Comparison of ENCODE assay signal across 19 mouse cellular contexts in the genomic region with DNA sequence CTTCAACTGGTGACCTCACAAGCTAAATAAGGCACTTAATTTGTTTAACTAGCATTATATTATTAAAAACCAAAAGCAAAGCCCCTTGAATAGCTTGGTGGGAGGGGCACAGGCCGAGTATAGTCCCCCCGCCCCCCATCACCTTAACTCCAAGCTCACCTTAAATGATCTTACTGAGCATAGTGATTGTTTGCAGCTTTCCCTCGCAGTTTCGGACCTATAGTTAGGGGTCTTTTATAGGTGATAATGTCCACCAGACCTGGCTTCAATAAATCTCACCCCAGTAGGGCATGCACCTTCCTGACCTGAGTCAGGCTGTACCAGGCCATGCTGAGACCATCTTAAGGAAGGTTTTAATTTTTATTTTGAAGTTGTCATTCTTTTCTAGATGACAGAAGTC. TPM values are rescaled to one million over a fixed set of nuclear protein-coding genes. Genes with fewer than 3 reads are reported as not detected.
"Had no signal": no experiment of that assay in that cellular context is flagged by ENCODE, and none has a peak within 500 bp of the region (broad histone marks: within the 10 kb centered on the region; RNA-seq: fewer than 3 reads in every experiment).

No protein-coding gene starts in this region.

- H3K27ac ChIP-seq: midbrain, embryonic 10.5 days; midbrain, embryonic 12.5 days; neural tube, embryonic 13.5 days; neural tube, embryonic 15.5 days had no signal

- ATAC-seq: midbrain, embryonic 16.5 days had no signal

- DNase-seq: lung, embryonic 14.5 days; lung, postnatal 10 days; lung, postnatal 4 days; midbrain, embryonic 14.5 days; retina, postnatal 1 day; right cerebral cortex, adult 18-20 months; right cerebral cortex, postnatal 25 days; right cerebral cortex, postnatal 4 days; spleen, adult 18-20 months; thymus, adult 18-20 months; thymus, postnatal 14 days; thymus, postnatal 36 days had no signal

- H3K9ac ChIP-seq: lung, embryonic 14.5 days; midbrain, embryonic 12.5 days; neural tube, embryonic 13.5 days; neural tube, embryonic 15.5 days had no signal

- H3K4me1 ChIP-seq: midbrain, embryonic 12.5 days; neural tube, embryonic 13.5 days; neural tube, embryonic 15.5 days had no signal

- H3K4me2 ChIP-seq: lung, embryonic 14.5 days; midbrain, embryonic 12.5 days; neural tube, embryonic 13.5 days; neural tube, embryonic 15.5 days had no signal

- H3K4me3 ChIP-seq: midbrain, embryonic 10.5 days; midbrain, embryonic 12.5 days; myocyte; neural tube, embryonic 13.5 days; neural tube, embryonic 15.5 days had no signal

- H3K27me3 ChIP-seq: midbrain, embryonic 12.5 days; neural tube, embryonic 13.5 days; neural tube, embryonic 15.5 days had no signal

RNA-seq across cellular contexts. Expression of gene Peg10, which starts 4.2 kb away (rescaled TPM):
- total RNA-seq: megakaryocyte, adult 5-6 weeks had no signal

RNA-seq across cellular contexts. Expression of gene Sgce, which starts 4.3 kb away (rescaled TPM):
- total RNA-seq: megakaryocyte, adult 5-6 weeks had no signal
